Mouse (Mus musculus) embryonic fibroblast, embryonic 13.5 days (primary cell): ENCODE measurements around the gene Rab12. TPM values are rescaled to one million over a fixed set of nuclear protein-coding genes. Genes with fewer than 3 reads are reported as not detected.
"Not testable (repeated sequence)": the region's sequence is repeated elsewhere in the genome, so short reads cannot be mapped to it uniquely, and the experiment has no call there.

Experiments
- H3K27ac ChIP-seq: 2 replicates; pipeline ENCODE4 v1.5.1; 2012; ENCODE audit warnings: low read length, control low read depth, inconsistent platforms; ENCODE audit not compliant: insufficient read depth
- H3K4me1 ChIP-seq: 2 replicates; pipeline ENCODE4 v1.6.1; 2011; ENCODE audit warnings: low read length; ENCODE audit not compliant: control insufficient read depth, insufficient read depth
- H3K4me3 ChIP-seq: 2 replicates; pipeline ENCODE4 v1.5.1; 2011; ENCODE audit warnings: mild to moderate bottlenecking, control low read depth, low read length; ENCODE audit not compliant: insufficient read depth
- CTCF ChIP-seq: IDR thresholded peaks from 2 replicates; pipeline ENCODE4 v1.5.1; 2011; ENCODE audit warnings: mild to moderate bottlenecking, control low read depth, low read length, moderate library complexity, borderline replicate concordance; ENCODE audit not compliant: insufficient read depth
- POLR2A ChIP-seq: IDR thresholded peaks from 2 replicates; pipeline ENCODE4 v1.6.1; 2011; ENCODE audit warnings: low read depth, mild to moderate bottlenecking, control low read depth, low read length, moderate library complexity
- polyA plus RNA-seq: library from polyadenylated mRNA; stranded (reverse); fragments of >200 nt; gene quantifications from 2 replicates; pipeline ENCODE4 v1.2.4, GENCODE M21; 2011; ENCODE audit warnings: low read depth; ENCODE audit not compliant: missing spikeins, insufficient read length

Rab12 gene
- 112 and 129 TPM in 2 replicates for polyA plus RNA-seq

DNA sequence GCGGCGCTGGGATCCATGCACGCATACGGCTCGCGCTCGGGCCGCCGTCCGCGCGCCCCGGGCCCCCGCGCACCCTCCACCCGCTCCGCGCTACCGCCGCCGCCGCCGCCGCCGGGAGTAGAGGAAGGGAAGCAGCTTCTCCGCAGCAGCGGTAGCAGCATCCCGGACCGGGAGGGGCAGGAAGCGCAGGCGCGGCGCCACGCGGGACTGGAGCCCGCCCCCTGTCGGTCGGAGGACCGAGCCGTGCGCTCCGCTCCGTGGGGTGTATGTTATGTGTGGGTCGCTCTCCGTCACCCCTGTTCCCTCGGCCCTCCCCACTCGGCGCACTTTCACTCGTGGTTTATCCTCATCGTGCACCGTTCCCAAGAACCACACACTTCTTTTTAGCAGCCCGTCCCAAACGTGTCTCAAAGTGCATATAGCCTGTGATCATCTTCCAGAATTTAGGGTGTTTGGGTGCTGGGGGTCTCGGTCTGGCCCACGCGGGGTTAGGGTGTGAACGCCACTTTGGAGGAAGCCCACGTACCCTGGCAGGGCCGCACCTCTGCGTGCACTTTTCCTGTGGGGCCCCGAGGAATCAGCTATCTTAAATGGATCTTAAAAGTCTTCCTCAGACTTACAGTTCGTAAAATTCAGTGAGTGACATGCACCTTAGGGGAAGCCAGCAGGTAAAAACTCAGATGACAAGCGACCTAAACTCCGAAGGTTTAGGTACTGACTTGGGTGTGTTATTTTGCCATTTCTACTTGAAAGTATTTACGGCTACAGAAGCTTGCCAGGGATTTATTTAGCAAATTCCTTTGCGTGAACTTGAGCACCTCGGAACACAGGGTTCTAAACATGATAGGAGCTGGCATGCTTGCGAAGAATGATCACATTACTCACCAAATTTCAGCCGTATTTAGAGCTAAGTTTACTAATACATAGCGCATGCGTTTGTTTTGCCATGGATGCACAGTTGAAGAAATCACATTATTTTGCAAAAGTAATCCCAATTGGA lies at the start of gene Rab12:
TSS of gene Rab12 (minus strand) at position 176 of the 1,000 bp plus-strand sequence.
- Histone ChIP-seq H3K27ac (0 out of 2 replicates have a peak within 1 kb of the TSS, but pooled peaks have one; percentile 4), H3K4me3 (peak within 1 kb of the TSS; percentile 90), H3K4me1 (peaks cover 2% of the 10 kb centered on the region; the same call in 1 of the 2 replicates)
- TF ChIP-seq CTCF (peak; percentile 86), POLR2A (peak; percentile 34; the same call in 1 of the 2 replicates)

DNA sequence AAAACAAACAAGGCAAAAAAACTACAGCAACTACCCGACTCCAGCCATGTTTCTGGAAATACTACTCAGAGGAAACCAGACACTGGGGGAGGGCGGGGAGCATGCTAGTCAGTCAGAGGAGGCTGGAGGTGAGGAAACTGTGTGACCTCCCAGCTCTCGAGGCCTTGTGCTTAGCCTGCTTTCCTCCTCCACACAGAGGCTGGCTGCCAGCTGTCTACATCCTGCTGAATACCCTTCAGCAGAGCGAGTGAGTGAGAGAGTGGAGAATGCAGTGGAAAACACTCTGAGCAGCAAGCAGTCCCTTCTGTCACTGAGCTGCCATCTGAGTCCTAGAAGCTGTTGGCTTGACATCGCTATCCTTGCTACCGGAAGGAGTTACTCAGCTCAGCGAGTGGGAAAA lies 44.7 kb upstream of the Rab12 start:
- Histone ChIP-seq H3K4me3 (no peak overlapping the region), H3K27ac (no peak overlapping the region), H3K4me1 (no peaks in the 10 kb centered on the region)
- TF ChIP-seq POLR2A (no peak), CTCF (no peak)

DNA sequence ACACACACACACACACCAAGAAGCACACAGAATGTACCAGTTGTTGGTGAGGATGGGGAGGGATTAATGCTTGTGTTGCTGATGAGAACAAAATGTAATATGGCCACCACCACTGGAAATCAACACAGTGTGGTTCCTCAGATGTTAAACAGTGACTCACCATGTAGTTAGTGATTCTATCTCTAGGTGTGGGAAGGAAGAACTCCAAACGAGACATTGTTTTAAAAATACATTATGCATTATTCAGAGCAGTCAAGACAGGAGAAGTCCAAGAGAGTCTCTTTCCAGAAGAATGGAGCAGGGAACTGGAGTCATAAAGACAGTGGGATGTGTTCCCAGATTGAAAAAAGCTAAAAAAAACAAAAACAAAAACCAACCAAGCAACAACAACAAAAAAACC lies 44.0 kb upstream of the Rab12 start:
- Histone ChIP-seq H3K27ac (no peak overlapping the region), H3K4me1 (no peaks in the 10 kb centered on the region), H3K4me3 (no peak overlapping the region)
- TF ChIP-seq CTCF (no peak), POLR2A (no peak)

DNA sequence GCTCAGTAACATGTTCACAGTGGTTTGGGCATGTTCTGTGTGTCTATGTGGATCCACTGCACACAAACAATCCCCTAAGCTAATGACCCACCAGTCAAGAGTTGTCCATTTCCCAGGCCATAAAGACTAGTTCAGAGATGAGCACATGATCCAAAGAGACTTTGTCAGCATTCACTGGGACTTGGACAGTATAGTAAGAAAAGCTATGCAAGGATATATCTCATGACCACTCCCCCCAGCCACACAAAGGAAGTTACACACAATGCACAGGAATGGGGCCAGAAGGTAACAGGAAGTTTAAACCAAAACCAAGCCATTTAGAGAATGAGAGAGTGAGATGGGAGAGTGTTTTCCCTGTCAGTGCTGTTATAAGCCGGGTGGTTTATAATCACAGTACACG lies 41.9 kb upstream of the Rab12 start:
- no peaks in the 10 kb centered on the region for H3K4me1 ChIP-seq
- no peak for TF ChIP-seq CTCF
- H3K4me3 ChIP-seq: no peak overlapping the region
- no peak overlapping the region for H3K27ac ChIP-seq

DNA sequence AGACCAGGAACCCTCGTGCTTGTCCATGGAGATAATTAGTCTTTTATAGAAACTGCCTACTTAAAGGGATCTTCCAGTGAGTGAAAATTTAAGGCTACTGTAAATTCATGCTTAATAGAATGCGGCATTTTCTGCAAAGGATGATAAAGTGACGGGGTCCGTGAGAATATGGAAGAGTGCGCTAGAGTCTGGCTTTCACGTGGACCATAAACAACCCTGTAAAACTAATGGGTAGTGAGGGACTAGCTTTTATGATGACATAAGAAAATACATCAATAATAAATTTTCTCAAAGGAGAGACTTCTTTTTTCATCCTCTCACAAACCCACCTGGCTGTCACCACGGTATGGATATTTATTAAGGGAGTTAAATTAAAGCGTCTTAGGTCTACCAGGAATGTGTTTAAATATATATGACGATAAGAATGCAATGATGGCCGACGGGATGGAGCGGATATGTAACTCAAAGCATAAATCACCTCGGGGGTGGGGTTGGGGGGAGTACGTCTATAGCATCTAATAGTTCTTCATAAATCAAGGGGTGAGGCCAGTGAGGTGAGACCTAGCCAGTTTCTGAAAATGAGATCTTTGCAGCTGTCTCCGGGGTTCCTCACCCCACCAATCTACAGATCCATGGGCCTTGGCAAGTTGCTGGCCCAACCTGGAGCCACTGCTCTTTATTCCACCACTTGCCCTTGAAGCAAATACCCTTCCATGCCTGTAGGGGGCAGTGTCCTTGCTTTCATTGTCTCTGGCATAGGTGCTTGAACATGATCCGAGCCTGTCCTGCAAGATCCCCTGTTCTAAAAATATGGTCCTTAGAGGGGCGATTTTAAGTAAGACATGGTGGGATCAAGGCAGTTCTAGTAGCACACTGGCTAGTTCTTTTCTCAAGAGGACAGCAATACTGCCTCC lies 39.1 kb upstream of the Rab12 start:
- no peaks in the 10 kb centered on the region for H3K4me1 ChIP-seq
- no peak overlapping the region for H3K4me3 ChIP-seq
- no peak overlapping the region for H3K27ac ChIP-seq
- TF ChIP-seq CTCF (no peak), POLR2A (no peak)

DNA sequence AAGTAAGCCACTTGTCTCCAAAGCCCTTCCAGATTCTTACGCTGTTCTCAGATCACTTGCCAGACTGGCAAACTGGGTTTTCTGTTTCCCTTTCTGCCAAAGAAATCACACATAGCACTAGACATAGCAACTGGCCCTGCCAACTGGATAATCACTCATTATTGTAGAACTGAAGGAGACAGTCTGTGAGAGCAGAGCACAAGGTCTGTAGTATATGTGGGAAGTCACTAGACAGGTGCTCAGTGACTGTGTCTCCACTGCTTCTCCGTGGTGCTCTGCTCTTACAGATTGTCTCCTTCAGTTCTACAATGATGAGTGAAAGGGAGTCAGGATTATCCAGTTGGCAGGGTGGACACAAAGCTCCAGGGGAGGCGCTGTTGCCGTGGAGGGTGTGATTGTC lies 33.2 kb upstream of the Rab12 start:
- H3K4me3 ChIP-seq: no peak overlapping the region
- no peaks in the 10 kb centered on the region for H3K4me1 ChIP-seq
- H3K27ac ChIP-seq: no peak overlapping the region
- TF ChIP-seq POLR2A: no peak
- TF ChIP-seq CTCF: no peak

DNA sequence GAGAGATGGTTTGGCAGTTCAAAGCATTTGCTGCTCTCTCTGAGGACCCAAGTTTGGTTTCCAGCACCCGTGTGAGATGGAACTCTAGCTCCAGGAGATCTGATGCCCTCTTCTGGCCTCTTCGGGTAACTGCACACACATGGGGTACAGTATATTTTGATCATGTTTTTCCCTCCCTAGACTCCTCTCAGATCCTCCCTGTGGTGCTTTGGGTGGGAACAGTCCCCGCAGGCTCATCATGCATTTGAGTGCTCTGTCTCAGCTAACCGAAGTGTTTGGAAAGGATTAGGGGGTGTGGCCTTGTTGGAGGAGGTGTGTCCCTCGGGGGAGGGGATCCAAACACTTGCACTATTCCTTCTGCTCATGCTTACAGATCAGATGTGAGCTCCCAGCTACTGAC lies 31.0 kb upstream of the Rab12 start:
- Histone ChIP-seq H3K27ac (no peak overlapping the region), H3K4me3 (no peak overlapping the region), H3K4me1 (no peaks in the 10 kb centered on the region)
- TF ChIP-seq POLR2A: no peak
- TF ChIP-seq CTCF: no peak

DNA sequence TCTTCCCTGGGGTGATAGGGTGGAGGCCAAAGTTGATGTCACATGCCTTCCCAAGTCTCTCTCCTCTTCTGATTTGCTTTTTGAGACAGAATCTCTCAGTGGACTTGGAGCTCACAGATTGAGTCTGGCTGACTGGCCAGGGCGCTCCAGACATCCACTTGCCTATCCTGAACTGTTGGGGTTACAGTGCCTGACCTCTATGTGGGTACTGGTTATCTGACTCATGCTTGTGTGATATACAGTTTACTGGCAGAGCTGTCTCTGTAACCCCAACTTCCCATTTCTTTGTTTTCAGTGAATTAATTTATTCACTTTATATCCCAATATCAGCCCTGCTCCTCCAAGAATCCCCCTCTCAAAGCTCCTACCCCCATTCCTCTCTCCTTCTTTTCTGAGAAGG lies 12.8 kb upstream of the Rab12 start:
- TF ChIP-seq CTCF (no peak), POLR2A (no peak)
- H3K27ac ChIP-seq: no peak overlapping the region

DNA sequence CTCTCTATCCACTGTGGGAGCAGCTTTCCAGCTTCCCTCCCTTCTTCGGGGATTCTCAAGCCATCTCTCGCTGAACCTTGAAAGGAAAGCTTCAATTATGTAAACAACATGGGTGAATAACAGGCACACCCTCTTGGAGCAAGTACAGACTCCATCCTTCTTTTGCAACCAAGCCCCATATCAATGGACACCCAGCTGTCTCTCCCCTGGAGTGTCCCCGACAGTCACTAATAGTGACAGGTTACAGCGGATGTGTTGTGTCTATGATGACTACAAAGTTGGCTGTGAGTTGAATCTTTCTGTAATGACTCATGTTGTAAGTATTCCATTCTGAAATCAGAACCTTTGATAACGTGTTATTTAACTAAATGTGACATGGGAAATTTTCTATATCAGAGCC lies 3.9 kb upstream of the Rab12 start:
- no peaks in the 10 kb centered on the region for H3K4me1 ChIP-seq
- no peak overlapping the region for H3K27ac ChIP-seq
- no peak for TF ChIP-seq CTCF
- no peak for TF ChIP-seq POLR2A
- H3K4me3 ChIP-seq: no peak overlapping the region

More for the DNA sequence above, 12.8 kb upstream of the Rab12 start:
- Histone ChIP-seq H3K4me3 (no peak overlapping the region), H3K4me1 (no peaks in the 10 kb centered on the region)

DNA sequence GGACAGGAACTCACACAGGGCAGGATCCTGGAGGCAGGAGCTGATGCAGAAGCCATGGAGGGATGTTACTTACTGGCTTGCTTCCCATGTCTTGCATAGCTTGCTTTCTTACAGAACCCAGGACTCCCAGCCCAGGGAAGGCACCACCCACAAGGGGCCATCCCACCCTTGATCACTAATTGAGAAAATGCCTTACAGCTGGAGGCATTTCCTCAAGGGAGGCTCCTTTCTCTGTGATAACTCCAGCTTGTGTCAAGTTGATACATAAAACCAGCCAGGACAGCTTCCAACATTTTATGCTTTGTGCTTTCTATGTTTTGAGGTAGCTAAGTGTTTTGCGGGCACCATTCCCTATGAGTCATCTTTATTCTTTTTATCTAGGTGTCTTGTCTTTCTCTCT lies 3.1 kb upstream of the Rab12 start:
- not testable (repeated sequence) for H3K4me3 ChIP-seq, H3K27ac ChIP-seq

More for the DNA sequence above, 3.1 kb upstream of the Rab12 start:
- H3K4me1 ChIP-seq: not testable (repeated sequence)
